Mouse (Mus musculus): ENCODE measurements around the gene Hnrnpll.
A peak's percentile ranks its signal among the peaks of the same experiment; 100 is the strongest.

Hnrnpll gene

DNA sequence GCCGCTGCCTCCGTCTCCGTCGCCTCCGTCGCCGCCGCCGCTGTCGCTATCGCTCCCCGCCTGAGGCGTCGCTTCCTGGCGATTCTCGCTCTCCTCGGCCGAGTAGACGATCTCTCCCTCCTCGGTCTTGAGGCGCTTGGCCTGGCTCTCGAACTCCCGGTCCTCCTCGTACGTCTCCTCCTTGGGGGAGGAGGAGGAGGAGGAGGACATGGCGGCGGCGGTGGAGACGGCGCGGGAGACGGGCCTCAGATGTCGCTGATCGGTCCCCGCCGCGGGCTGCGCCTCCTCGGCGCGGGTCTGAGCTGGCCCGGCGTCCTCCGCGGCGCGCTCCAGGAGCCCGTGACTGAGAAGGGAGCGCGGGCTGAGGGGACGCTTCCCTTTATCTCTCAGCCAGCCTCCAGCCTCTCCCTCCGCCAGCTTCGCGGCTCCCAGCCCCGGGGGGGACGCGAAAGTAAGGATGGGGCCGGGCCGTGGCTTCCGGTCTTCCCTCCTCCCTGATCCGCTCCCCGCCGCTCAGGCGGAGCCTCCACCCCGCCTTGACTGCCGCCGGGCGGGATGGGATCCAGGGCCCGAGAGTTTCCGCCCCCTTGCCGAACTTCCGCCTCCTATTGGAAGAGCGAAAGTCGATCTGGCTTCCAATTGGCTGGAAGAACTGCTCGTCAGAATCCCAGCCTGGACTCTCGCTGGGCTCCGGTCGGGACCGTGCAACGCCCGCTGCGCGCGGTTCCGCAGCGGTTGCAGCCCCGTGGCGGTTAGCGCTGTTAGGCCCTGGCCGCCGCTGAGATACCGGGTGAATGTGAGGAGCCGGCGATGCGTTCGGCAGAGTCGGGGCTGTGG, at the start of gene Hnrnpll:
Gene Hnrnpll, minus strand, starts transcription at position 552 of the 837 bp plus-strand sequence.
- peak; percentile 98 for DNase-seq (ENCODE audit: low spot score)

- DNase-seq (ENCODE audit: low spot score): no peak
These were observed 43.3 kb upstream of the Hnrnpll start for GRCm38 (mm10) chr17:80105348-80105978.

GRCm38 (mm10) chr17:80099823-80100222, 37.7 kb upstream of the Hnrnpll start:
- DNase-seq (ENCODE audit: low spot score): no peak

DNA sequence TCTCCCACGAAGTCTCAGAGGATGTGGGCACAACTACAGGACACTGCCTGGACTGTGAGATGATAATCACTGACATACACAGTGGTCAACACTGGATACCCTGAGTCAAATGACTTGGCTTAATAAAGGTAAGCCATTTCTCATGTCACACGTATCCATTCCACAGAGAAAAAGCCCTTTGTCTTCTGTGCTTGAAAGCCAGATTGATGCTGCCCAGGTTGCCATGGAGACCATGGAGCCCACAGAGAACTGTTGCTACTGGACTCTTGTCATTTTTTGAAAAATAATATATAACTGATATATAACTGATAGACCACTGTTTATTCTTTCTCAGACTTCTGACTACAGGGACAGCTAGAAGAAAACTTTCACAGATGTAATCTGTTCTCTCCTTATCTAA, 35.1 kb upstream of the Hnrnpll start:
- DNase-seq (ENCODE audit: low spot score): no peak

DNA sequence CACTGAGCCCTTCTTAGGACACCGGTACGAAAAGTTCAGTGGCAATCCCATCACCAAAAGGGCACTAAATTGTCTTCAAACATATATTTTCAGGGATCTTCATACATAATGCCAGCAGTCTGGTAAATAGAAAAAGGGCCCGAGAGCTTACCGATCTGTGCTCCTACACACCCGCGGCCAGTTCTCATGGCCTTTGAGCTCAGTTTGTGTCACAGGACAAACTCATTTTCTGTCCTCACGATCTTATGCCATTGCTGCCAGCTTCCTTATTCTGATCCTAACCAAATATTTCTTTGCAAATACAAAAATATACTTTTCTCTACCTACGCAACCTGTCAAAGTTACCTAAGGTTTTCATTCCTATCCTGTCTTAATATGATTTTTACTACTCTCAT, 34.6 kb upstream of the Hnrnpll start:
- no peak for DNase-seq (ENCODE audit: low spot score)

GRCm38 (mm10) chr17:80096043-80096719, 34.0 kb upstream of the Hnrnpll start:
- DNase-seq (ENCODE audit: low spot score): peak; percentile 52

DNA sequence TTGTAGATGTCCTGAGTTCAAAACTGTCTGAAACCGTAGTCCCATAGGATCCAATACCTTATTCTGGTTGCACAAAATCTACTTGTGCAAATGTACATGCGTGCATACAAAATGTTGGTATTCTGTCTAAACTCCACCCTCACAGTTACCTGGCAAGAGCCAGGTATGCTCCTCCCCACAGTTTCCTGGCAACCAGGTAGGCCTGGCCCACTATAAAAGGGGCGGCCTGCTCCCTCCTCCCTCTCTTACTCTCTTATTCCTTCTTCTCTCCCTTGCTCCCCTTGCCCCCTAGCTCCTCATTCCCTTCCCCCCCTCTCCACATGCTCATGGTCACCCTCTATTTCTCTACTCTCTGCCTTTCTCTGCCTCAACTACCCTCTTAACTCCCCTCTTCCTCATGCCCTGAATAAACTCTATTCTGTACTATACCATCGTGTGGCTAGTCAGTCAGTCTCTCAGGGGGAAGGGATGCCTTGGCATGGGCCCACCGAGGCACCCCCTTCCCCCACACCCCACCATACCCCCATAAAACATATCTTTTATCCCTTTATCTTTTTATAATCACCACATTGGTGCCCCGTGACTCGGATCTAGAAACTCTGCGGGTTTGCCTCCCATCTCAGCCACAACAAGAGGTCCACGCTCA, 33.2 kb upstream of the Hnrnpll start:
- DNase-seq (ENCODE audit: low spot score): no peak

DNA sequence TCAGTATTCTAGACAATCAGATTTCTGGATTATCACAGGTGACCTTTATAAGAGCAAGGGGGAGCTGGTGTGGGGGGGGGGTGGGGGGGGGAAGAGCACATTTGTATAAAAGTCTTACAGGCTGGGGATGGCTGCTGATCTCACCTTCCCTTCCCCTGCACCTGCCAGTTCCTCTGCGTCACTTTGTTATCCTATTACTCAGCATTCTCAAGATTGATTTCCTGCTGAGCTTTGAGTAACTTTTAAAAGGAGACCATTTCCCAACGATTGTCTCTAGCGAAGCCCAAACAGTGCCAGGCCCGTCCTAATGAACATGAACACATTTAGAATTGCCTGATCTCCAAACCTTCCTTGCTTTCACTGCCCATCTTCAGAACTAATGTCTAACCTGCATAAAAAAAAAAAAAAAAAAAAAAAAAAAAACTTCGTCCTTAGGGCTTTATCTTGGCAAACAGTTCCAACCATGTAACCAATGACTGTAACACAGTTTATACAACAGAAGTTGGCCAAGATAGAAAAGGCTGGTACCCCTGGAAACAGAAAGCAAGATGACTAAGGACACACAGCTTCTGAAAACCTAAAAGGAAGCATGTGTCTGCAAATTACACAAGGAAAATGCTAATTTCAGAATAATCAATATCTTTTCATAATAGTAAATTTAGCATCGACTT, 29.9 kb upstream of the Hnrnpll start:
- DNase-seq (ENCODE audit: low spot score): no peak

GRCm38 (mm10) chr17:80090551-80090950, 28.4 kb upstream of the Hnrnpll start:
- DNase-seq (ENCODE audit: low spot score): no peak

DNA sequence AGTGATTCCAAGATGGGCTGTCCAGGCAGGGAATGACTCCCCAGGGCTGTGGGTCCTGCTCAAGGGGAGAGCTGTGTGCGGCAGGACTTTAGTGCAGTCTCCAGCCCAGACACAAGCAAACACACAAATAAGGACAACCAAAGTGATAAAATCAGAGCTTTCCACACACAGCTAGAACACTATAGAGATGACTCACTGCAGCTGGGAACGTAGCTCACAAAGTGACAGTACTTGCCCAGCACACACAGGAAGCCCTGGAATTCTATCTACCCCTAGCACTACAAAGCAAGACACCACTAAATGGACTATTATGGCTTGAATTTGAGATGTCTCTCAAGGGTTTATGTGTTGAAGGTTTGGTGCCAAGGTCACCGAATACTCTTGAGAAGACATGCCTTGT, 26.0 kb upstream of the Hnrnpll start:
- DNase-seq (ENCODE audit: low spot score): no peak

DNA sequence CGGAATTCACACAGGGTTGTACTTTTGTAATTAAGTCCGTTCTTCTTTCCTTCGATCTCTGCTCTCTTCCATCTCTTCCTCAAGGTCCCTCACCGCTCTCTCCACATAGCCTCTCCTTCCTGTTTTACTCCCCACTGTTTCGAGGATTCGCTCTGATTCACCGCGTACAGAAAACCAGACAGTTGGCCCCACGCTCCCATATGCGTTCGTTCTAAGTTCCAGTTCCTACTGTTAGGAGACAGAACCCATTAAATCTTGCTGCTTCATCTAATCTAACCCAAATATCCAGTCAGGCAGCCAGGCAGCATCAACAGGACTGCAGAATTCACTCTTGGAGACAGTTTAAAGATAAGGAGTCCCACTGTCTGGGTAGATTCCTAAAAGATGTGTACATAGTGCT, 24.5 kb upstream of the Hnrnpll start:
- DNase-seq (ENCODE audit: low spot score): no peak

- no peak for DNase-seq (ENCODE audit: low spot score)
These were observed 22.3 kb upstream of the Hnrnpll start for GRCm38 (mm10) chr17:80084424-80084823.

- no peak for DNase-seq (ENCODE audit: low spot score)
These were observed 21.1 kb upstream of the Hnrnpll start for GRCm38 (mm10) chr17:80083223-80083622.

GRCm38 (mm10) chr17:80078726-80079125, 16.6 kb upstream of the Hnrnpll start:
- DNase-seq (ENCODE audit: low spot score): no peak

DNA sequence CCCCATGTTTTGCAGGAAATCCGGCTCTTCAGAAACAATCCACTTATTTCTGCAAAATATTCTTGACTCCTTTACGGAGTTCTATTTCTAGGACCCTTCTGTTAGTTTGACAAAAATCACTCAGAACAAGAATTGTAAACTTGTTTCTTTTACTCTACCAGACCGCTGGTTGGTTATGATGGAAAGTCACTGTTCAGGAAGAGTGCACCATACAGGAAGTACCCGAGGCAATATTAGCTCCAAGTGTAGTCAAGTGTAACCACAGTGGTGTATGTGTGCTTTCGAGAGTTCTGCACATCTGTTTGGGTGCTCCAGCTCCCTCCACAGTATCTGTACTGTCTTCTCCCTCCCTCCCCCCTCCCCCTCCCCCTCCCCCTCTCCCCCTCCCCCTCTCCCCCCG, 5.1 kb upstream of the Hnrnpll start:
- no peak for DNase-seq (ENCODE audit: low spot score)

DNA sequence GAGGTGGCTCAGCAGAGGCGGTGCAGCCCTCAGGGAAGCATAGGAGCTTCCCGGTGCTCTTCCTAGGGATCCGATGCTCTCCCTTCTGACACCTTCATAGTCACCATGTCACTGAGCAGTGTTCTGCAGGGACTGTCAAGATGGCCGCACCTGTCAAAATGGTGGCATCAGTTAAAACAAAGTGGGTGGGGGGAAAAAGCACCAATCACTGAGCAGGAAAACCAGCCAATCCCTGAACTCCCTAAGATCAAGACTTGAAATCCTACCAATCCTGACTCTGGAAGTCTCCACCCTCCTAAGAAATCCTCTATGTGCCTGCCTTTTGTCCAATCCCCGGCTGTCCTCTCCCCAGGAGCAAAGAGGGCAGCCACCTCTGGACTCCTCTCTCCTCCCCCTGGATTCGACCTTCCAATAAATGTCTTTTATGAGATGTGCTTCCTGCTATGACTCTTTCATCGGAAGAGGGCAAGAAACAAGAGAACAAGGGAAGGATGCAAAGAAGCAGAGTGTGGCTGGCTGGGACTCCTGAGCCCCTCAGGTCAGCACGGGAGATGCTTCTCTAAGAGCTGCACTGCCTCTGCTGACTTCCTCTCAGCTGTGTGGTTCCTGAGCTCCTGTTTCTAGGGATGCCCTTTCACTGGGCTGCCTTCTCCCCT, 1.8 kb upstream of the Hnrnpll start:
- no peak for DNase-seq (ENCODE audit: low spot score)

- DNase-seq (ENCODE audit: low spot score): no peak
These were observed 1.3 kb upstream of the Hnrnpll start for GRCm38 (mm10) chr17:80063386-80063785.

DNA sequence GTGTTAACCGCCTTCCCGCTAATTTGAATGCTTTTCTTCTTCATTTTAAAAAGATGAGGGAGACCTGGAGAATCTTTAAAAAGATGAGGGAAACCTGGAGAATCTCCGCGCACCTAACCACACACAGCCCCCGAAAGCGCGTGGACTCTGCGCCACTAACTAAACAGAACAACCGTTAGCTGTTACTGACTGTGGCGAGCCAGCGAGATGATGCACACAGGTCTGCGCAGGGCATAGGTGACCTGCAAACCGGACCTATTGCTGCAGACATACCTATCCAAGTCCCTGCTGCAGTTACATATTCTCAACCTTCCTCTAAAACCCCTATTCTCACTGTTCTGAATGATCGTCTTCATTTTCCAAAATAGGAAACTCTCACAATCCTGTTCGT, 481 bp upstream of the Hnrnpll start:
- no peak for DNase-seq (ENCODE audit: low spot score)

- peak; percentile 29 for DNase-seq (ENCODE audit: low spot score)
These were observed 1.0 kb downstream of the Hnrnpll start for GRCm38 (mm10) chr17:80060828-80061782.

- no peak for DNase-seq (ENCODE audit: low spot score)
These were observed 2.0 kb downstream of the Hnrnpll start for GRCm38 (mm10) chr17:80060151-80060550.
